In genomic region chr11:84429581-84429980, GRCm38 (mm10) we compare ENCODE assay signal across 9 mouse cellular contexts.
DNase-seq lines count a peak whose midpoint lies in the region; ATAC-seq and TF ChIP-seq lines count a peak whose summit lies in the region.
"Had no signal": no experiment of that assay in that cellular context is flagged by ENCODE, and none has a peak within 500 bp of the region (broad histone marks: within the 10 kb centered on the region; RNA-seq: fewer than 3 reads in every experiment).

No protein-coding gene starts in this region.

- TF ChIP-seq POLR2A in cortical plate, adult 2 months (IDR thresholded peaks at IDR 0.05; ENCODE audit: extremely low read depth, insufficient read depth, low read length): no peak

- no peak overlapping the region for H3K4me3 ChIP-seq in cortical plate, adult 2 months (ENCODE audit: insufficient read depth, low read length)
- no peak overlapping the region for H3K4me3 ChIP-seq in hindbrain, embryonic 13.5 days
- H3K4me3 ChIP-seq: heart, embryonic 15.5 days had no signal

- peak; percentile 35 for DNase-seq in right cerebral cortex, adult 18-20 months
- DNase-seq in right cerebral cortex, postnatal 4 days: no peak
- DNase-seq in R1 (ENCODE audit: low read depth, low spot score): peak; percentile 70
- DNase-seq in left cerebral cortex, postnatal 14 days (ENCODE audit: low spot score in 2 of 2): peak; percentile 47 to 69
- peak; percentile 22 to 23 for DNase-seq in natural killer cell, adult 2 months (ENCODE audit: low spot score in 2 of 2)
- no peak for DNase-seq in frontal cortex, postnatal 14 days (ENCODE audit: low spot score in 2 of 2)

- peak; percentile 79 for ATAC-seq in hindbrain, embryonic 13.5 days (ENCODE audit: low FRiP score)

- intact Hi-C loops in left cerebral cortex, postnatal 14 days (cut with DNase I): loop anchor here (2.0 kb wide), 1 partner anchor 365 kb away; no protein-coding TSS in a partner anchor

- no peak overlapping the region for H3K27ac ChIP-seq in cortical plate, adult 2 months (ENCODE audit: insufficient read depth, low read length)
- 0 out of 2 replicates have a peak overlapping the region, but pooled peaks have one; percentile 32 for H3K27ac ChIP-seq in hindbrain, embryonic 13.5 days
- H3K27ac ChIP-seq: heart, embryonic 15.5 days had no signal

- no peaks in the 10 kb centered on the region for H3K27me3 ChIP-seq in hindbrain, embryonic 13.5 days
- H3K27me3 ChIP-seq: heart, embryonic 15.5 days had no signal

- no peak overlapping the region for H3K4me2 ChIP-seq in hindbrain, embryonic 13.5 days
- H3K4me2 ChIP-seq: heart, embryonic 15.5 days had no signal

- peak; percentile 67 for TF ChIP-seq CTCF in cortical plate, adult 2 months (IDR thresholded peaks at IDR 0.05; ENCODE audit: extremely low read depth, insufficient read depth, low read length)

- no peak overlapping the region for H3K9ac ChIP-seq in hindbrain, embryonic 13.5 days
- H3K9ac ChIP-seq: heart, embryonic 15.5 days had no signal

- 0 out of 2 replicates have a peak, but pooled peaks cover 2% of the 10 kb centered on the region for H3K4me1 ChIP-seq in cortical plate, adult 2 months (ENCODE audit: control insufficient read depth, insufficient read depth, low read length)
- H3K4me1 ChIP-seq in hindbrain, embryonic 13.5 days (replicated peaks): peaks cover 42% of the 10 kb centered on the region
- H3K4me1 ChIP-seq: heart, embryonic 15.5 days had no signal

- WGBS in hindbrain, embryonic 13.5 days: 41% methylated on average over 1 of the region's 1 CpGs

- H3K9me3 ChIP-seq in hindbrain, embryonic 13.5 days: no peaks in the 10 kb centered on the region
- H3K9me3 ChIP-seq: heart, embryonic 15.5 days had no signal

- no peaks in the 10 kb centered on the region for H3K36me3 ChIP-seq in hindbrain, embryonic 13.5 days
- H3K36me3 ChIP-seq: heart, embryonic 15.5 days had no signal

Comparison
In these comparisons a context has a peak if more than half of its experiments do, and no peak if none do; other contexts are left out.
1. DNase-seq: peak in right cerebral cortex, adult 18-20 months (single experiment), R1 (single experiment), left cerebral cortex, postnatal 14 days (2 of 2) and natural killer cell, adult 2 months (2 of 2); none in right cerebral cortex, postnatal 4 days (single experiment) and frontal cortex, postnatal 14 days (0 of 2).